Mouse (Mus musculus) liver, adult 2 months (tissue): ENCODE data around the gene Rbm8a2. TPM values are rescaled to one million over a fixed set of nuclear protein-coding genes. Genes with fewer than 3 reads are reported as not detected.

ENCODE experiments used
- DNase-seq: peaks from one replicate; pipeline ENCODE4 v3.0.0-alpha.2; 2011; ENCODE audit warnings: low read depth, low spot score; ENCODE audit errors: extremely low read depth
- H3K27ac ChIP-seq: fragments of 200-500 bp; replicated peaks from 2 replicates; pipeline ENCODE4 v1.5.1; 2012; ENCODE audit warnings: low read depth, mild to moderate bottlenecking, control low read depth, inconsistent platforms, low read length; ENCODE audit not compliant: insufficient read depth
- H3K27me3 ChIP-seq: fragments of 200-500 bp; 2 replicates; pipeline ENCODE4 v1.6.1; 2012; ENCODE audit warnings: mild to moderate bottlenecking, moderate library complexity, low read length, inconsistent platforms; ENCODE audit not compliant: control insufficient read depth, insufficient read depth
- H3K36me3 ChIP-seq: fragments of 200-500 bp; 2 replicates; pipeline ENCODE4 v1.6.1; 2012; ENCODE audit warnings: low read length, inconsistent platforms; ENCODE audit not compliant: control insufficient read depth, insufficient read depth
- H3K4me1 ChIP-seq: fragments of 200-500 bp; 2 replicates; pipeline ENCODE4 v1.6.1; 2011; ENCODE audit warnings: low read length; ENCODE audit not compliant: control insufficient read depth, insufficient read depth
- H3K4me3 ChIP-seq: fragments of 200-500 bp; 2 replicates; pipeline ENCODE4 v1.5.1; 2011; ENCODE audit warnings: low read depth, mild to moderate bottlenecking, control low read depth, low read length, moderate library complexity; ENCODE audit not compliant: insufficient read depth
- H3K79me2 ChIP-seq: fragments of 200-500 bp; 2 replicates; pipeline ENCODE4 v1.6.1; 2012; ENCODE audit warnings: inconsistent platforms, mild to moderate bottlenecking, low read length, moderate library complexity; ENCODE audit not compliant: control insufficient read depth, insufficient read depth
- H3K9ac ChIP-seq: fragments of 200-500 bp; 2 replicates; pipeline ENCODE4 v1.6.1; 2012; ENCODE audit warnings: low read depth, mild to moderate bottlenecking, control low read depth, inconsistent platforms, low read length
- CTCF ChIP-seq: fragments of 200-500 bp; IDR thresholded peaks from 2 replicates; pipeline ENCODE4 v1.5.1; 2011; ENCODE audit warnings: low read depth, low read length, control low read depth
- POLR2A ChIP-seq: fragments of 200-500 bp; IDR thresholded peaks from 2 replicates; pipeline ENCODE4 v1.6.1; 2011; ENCODE audit warnings: low read length, control low read depth; ENCODE audit not compliant: insufficient read depth; ENCODE audit errors: extremely low read depth
- WGBS: fragments of 180-500 bp; shearing (Covaris S2); methylation state at CpG from one replicate; pipeline ENCODE4 v1.1.7; 2018; 5-methylcytosine and 5-hydroxymethylcytosine counted together
- polyA plus RNA-seq: library from polyadenylated mRNA; depleted of rRNA; stranded (reverse); fragments of >200 nt; gene quantifications from 2 replicates; pipeline ENCODE4 v1.2.3, GENCODE M21; 2012
- total RNA-seq: library from RNA; depleted of rRNA; stranded (reverse); fragments of >200 nt; gene quantifications from 2 replicates; pipeline ENCODE4 v1.2.3, GENCODE M21; 2014

The Rbm8a2 gene
- total and polyA plus RNA-seq, 2 experiments: not detected

- no peak overlapping the region for H3K4me3 ChIP-seq
- no peaks in the 10 kb centered on the region for H3K36me3 ChIP-seq
- no peak for DNase-seq
- H3K4me1 ChIP-seq: no peaks in the 10 kb centered on the region
- no peaks in the 10 kb centered on the region for H3K79me2 ChIP-seq
- H3K27ac ChIP-seq: no peak overlapping the region
- H3K9ac ChIP-seq: no peak overlapping the region
- TF ChIP-seq POLR2A (no peak), CTCF (no peak)
- no peaks in the 10 kb centered on the region for H3K27me3 ChIP-seq
- 88% methylated on average over 5 of the region's 5 CpGs for WGBS
These were observed 9.5 kb upstream of the Rbm8a2 start for GRCm38 (mm10) chr1:175988448-175988847.

GRCm38 (mm10) chr1:175970710-175971109, 8.2 kb downstream of the Rbm8a2 start:
- no peak overlapping the region for H3K27ac ChIP-seq
- DNase-seq: no peak
- H3K79me2 ChIP-seq: no peaks in the 10 kb centered on the region
- H3K36me3 ChIP-seq: no peaks in the 10 kb centered on the region
- no peak for TF ChIP-seq CTCF
- no peak for TF ChIP-seq POLR2A
- WGBS: 83% methylated on average over 5 of the region's 5 CpGs
- H3K27me3 ChIP-seq: no peaks in the 10 kb centered on the region
- H3K9ac ChIP-seq: no peak overlapping the region
- no peaks in the 10 kb centered on the region for H3K4me1 ChIP-seq
- H3K4me3 ChIP-seq: no peak overlapping the region

- 87% methylated on average over 5 of the region's 5 CpGs for WGBS
- H3K27me3 ChIP-seq: no peaks in the 10 kb centered on the region
- DNase-seq: no peak
These were observed 11.7 kb downstream of the Rbm8a2 start for GRCm38 (mm10) chr1:175967004-175967745.

GRCm38 (mm10) chr1:175961786-175962185, 17.1 kb downstream of the Rbm8a2 start:
- Histone ChIP-seq H3K27ac (no peak overlapping the region), H3K4me3 (no peak overlapping the region), H3K79me2 (no peaks in the 10 kb centered on the region), H3K27me3 (0 out of 2 replicates have a peak, but pooled peaks cover 2% of the 10 kb centered on the region), H3K9ac (no peak overlapping the region), H3K36me3 (no peaks in the 10 kb centered on the region), H3K4me1 (no peaks in the 10 kb centered on the region)
- no peak for DNase-seq
- WGBS: 88% methylated on average over 2 of the region's 2 CpGs
- TF ChIP-seq CTCF (no peak), POLR2A (no peak)

More at GRCm38 (mm10) chr1:175967004-175967745, 11.7 kb downstream of the Rbm8a2 start:
- Histone ChIP-seq H3K4me1 (no peaks in the 10 kb centered on the region), H3K27ac (no peak overlapping the region), H3K4me3 (no peak overlapping the region), H3K36me3 (no peaks in the 10 kb centered on the region), H3K9ac (no peak overlapping the region), H3K79me2 (no peaks in the 10 kb centered on the region)
- no peak for TF ChIP-seq POLR2A
- no peak for TF ChIP-seq CTCF

- Histone ChIP-seq H3K27me3 (no peaks in the 10 kb centered on the region), H3K27ac (no peak overlapping the region), H3K36me3 (no peaks in the 10 kb centered on the region), H3K79me2 (no peaks in the 10 kb centered on the region), H3K4me3 (no peak overlapping the region), H3K9ac (no peak overlapping the region), H3K4me1 (no peaks in the 10 kb centered on the region)
- TF ChIP-seq CTCF (no peak), POLR2A (no peak)
- 87% methylated on average over 2 of the region's 2 CpGs for WGBS
- DNase-seq: no peak
These were observed 28.1 kb downstream of the Rbm8a2 start for GRCm38 (mm10) chr1:175950851-175951250.

GRCm38 (mm10) chr1:175950421-175950820, 28.5 kb downstream of the Rbm8a2 start:
- Histone ChIP-seq H3K36me3 (no peaks in the 10 kb centered on the region), H3K27ac (no peak overlapping the region), H3K27me3 (no peaks in the 10 kb centered on the region), H3K4me3 (no peak overlapping the region), H3K9ac (no peak overlapping the region), H3K4me1 (no peaks in the 10 kb centered on the region), H3K79me2 (no peaks in the 10 kb centered on the region)
- no peak for DNase-seq
- 81% methylated on average over 3 of the region's 3 CpGs for WGBS
- TF ChIP-seq CTCF (no peak), POLR2A (no peak)
